Mouse (Mus musculus): ENCODE measurements around the gene Gpx4. TPM values are rescaled to one million over a fixed set of nuclear protein-coding genes. Genes with fewer than 3 reads are reported as not detected.

Gene Gpx4
- polyA plus RNA-seq, 1 experiment from 2014 or later = 532 TPM

GRCm38 (mm10) chr10:80081075-80081474 is 34.1 kb downstream of the Gpx4 start:
- no peak overlapping the region for H3K27ac ChIP-seq
- no peaks in the 10 kb centered on the region for H3K27me3 ChIP-seq
- 84% methylated on average over 3 of the region's 3 CpGs for WGBS

GRCm38 (mm10) chr10:80084817-80085487 is 38.0 kb downstream of the Gpx4 start:
- H3K4me1 ChIP-seq (replicated peaks) = no peaks in the 10 kb centered on the region
- H3K27ac ChIP-seq = no peak overlapping the region
- ATAC-seq = no peak
- no peaks in the 10 kb centered on the region for H3K9me3 ChIP-seq
- no peak overlapping the region; the same call in 1 of the 2 replicates for H3K9ac ChIP-seq (replicated peaks)
- WGBS = 89% methylated on average over 9 of the region's 9 CpGs
- H3K27me3 ChIP-seq = no peaks in the 10 kb centered on the region
- H3K36me3 ChIP-seq = peaks cover 54% of the 10 kb centered on the region
- H3K4me3 ChIP-seq (replicated peaks) = no peak overlapping the region
- no peak overlapping the region for H3K4me2 ChIP-seq (replicated peaks)

More at GRCm38 (mm10) chr10:80081075-80081474, 34.1 kb downstream of the Gpx4 start:
- no peak overlapping the region for H3K4me2 ChIP-seq (replicated peaks)
- no peaks in the 10 kb centered on the region for H3K4me1 ChIP-seq (replicated peaks)
- no peak overlapping the region for H3K4me3 ChIP-seq (replicated peaks)
- H3K9ac ChIP-seq (replicated peaks) = no peak overlapping the region
- H3K9me3 ChIP-seq = no peaks in the 10 kb centered on the region
- ATAC-seq = no peak
- peaks cover 74% of the 10 kb centered on the region for H3K36me3 ChIP-seq

- peaks cover 35% of the 10 kb centered on the region for H3K36me3 ChIP-seq
- H3K9me3 ChIP-seq = no peaks in the 10 kb centered on the region
- H3K4me3 ChIP-seq (replicated peaks) = no peak overlapping the region
- H3K9ac ChIP-seq (replicated peaks) = no peak overlapping the region
- ATAC-seq = no peak
- H3K27me3 ChIP-seq = no peaks in the 10 kb centered on the region
- no peaks in the 10 kb centered on the region for H3K4me1 ChIP-seq (replicated peaks)
- H3K27ac ChIP-seq = no peak overlapping the region
- WGBS = 82% methylated on average over 3 of the region's 3 CpGs
- H3K4me2 ChIP-seq (replicated peaks) = no peak overlapping the region
These were observed 39.9 kb downstream of the Gpx4 start for GRCm38 (mm10) chr10:80086847-80087246.

GRCm38 (mm10) chr10:80087483-80087882 is 40.5 kb downstream of the Gpx4 start:
- Histone ChIP-seq H3K27me3 (no peaks in the 10 kb centered on the region), H3K9me3 (no peaks in the 10 kb centered on the region), H3K9ac (replicated peaks) (no peak overlapping the region), H3K36me3 (peaks cover 29% of the 10 kb centered on the region), H3K27ac (no peak overlapping the region), H3K4me1 (replicated peaks) (no peaks in the 10 kb centered on the region), H3K4me3 (replicated peaks) (no peak overlapping the region), H3K4me2 (replicated peaks) (no peak overlapping the region)
- WGBS = 91% methylated on average over 8 of the region's 8 CpGs
- no peak for ATAC-seq

- H3K36me3 ChIP-seq = peaks cover 13% of the 10 kb centered on the region
- no peaks in the 10 kb centered on the region for H3K27me3 ChIP-seq
- 62% methylated on average over 4 of the region's 4 CpGs for WGBS
- no peaks in the 10 kb centered on the region for H3K9me3 ChIP-seq
- H3K27ac ChIP-seq = no peak overlapping the region
- H3K4me3 ChIP-seq (replicated peaks) = no peak overlapping the region
- no peak overlapping the region for H3K4me2 ChIP-seq (replicated peaks)
- no peak overlapping the region; the same call in 1 of the 2 replicates for H3K9ac ChIP-seq (replicated peaks)
- no peak; the same call in 1 of the 2 replicates for ATAC-seq
- no peaks in the 10 kb centered on the region for H3K4me1 ChIP-seq (replicated peaks)
These were observed 42.2 kb downstream of the Gpx4 start for GRCm38 (mm10) chr10:80089146-80089545.

- Histone ChIP-seq H3K4me1 (replicated peaks) (no peaks in the 10 kb centered on the region), H3K4me2 (replicated peaks) (no peak overlapping the region), H3K9me3 (no peaks in the 10 kb centered on the region), H3K27ac (no peak overlapping the region), H3K4me3 (replicated peaks) (no peak overlapping the region), H3K27me3 (no peaks in the 10 kb centered on the region), H3K9ac (replicated peaks) (no peak overlapping the region), H3K36me3 (no peaks in the 10 kb centered on the region)
- no peak for ATAC-seq
- 91% methylated on average over 6 of the region's 6 CpGs for WGBS
These were observed 44.6 kb downstream of the Gpx4 start for GRCm38 (mm10) chr10:80091527-80091926.

GRCm38 (mm10) chr10:80092690-80093089 is 45.7 kb downstream of the Gpx4 start:
- Histone ChIP-seq H3K4me2 (replicated peaks) (no peak overlapping the region), H3K4me1 (replicated peaks) (peaks cover 6% of the 10 kb centered on the region), H3K27me3 (no peaks in the 10 kb centered on the region), H3K9ac (replicated peaks) (no peak overlapping the region), H3K36me3 (no peaks in the 10 kb centered on the region), H3K4me3 (replicated peaks) (no peak overlapping the region), H3K27ac (no peak overlapping the region), H3K9me3 (no peaks in the 10 kb centered on the region)
- 78% methylated on average over 5 of the region's 5 CpGs for WGBS
- no peak for ATAC-seq

- Histone ChIP-seq H3K27ac (no peak overlapping the region), H3K9me3 (no peaks in the 10 kb centered on the region), H3K9ac (replicated peaks) (no peak overlapping the region), H3K4me2 (replicated peaks) (no peak overlapping the region), H3K27me3 (no peaks in the 10 kb centered on the region), H3K4me1 (replicated peaks) (peaks cover 7% of the 10 kb centered on the region), H3K36me3 (no peaks in the 10 kb centered on the region), H3K4me3 (replicated peaks) (no peak overlapping the region)
- no peak for ATAC-seq
- WGBS = 92% methylated on average over 6 of the region's 6 CpGs
These were observed 47.1 kb downstream of the Gpx4 start for GRCm38 (mm10) chr10:80094085-80094484.

GRCm38 (mm10) chr10:80094684-80095083 is 47.7 kb downstream of the Gpx4 start:
- H3K9me3 ChIP-seq = no peaks in the 10 kb centered on the region
- H3K27ac ChIP-seq = no peak overlapping the region
- no peak overlapping the region for H3K4me2 ChIP-seq (replicated peaks)
- peaks cover 7% of the 10 kb centered on the region for H3K4me1 ChIP-seq (replicated peaks)
- H3K27me3 ChIP-seq = no peaks in the 10 kb centered on the region
- no peaks in the 10 kb centered on the region for H3K36me3 ChIP-seq
- no peak overlapping the region for H3K4me3 ChIP-seq (replicated peaks)
- H3K9ac ChIP-seq (replicated peaks) = no peak overlapping the region
- ATAC-seq = no peak
- WGBS = 92% methylated on average over 3 of the region's 3 CpGs

- Histone ChIP-seq H3K36me3 (no peaks in the 10 kb centered on the region), H3K27ac (no peak overlapping the region), H3K9ac (replicated peaks) (no peak overlapping the region), H3K4me2 (replicated peaks) (no peak overlapping the region), H3K4me1 (replicated peaks) (peaks cover 13% of the 10 kb centered on the region), H3K9me3 (no peaks in the 10 kb centered on the region), H3K4me3 (replicated peaks) (no peak overlapping the region), H3K27me3 (no peaks in the 10 kb centered on the region)
- 87% methylated on average over 5 of the region's 5 CpGs for WGBS
- no peak for ATAC-seq
These were observed 48.6 kb downstream of the Gpx4 start for GRCm38 (mm10) chr10:80095547-80095946.

- no peaks in the 10 kb centered on the region for H3K27me3 ChIP-seq
- peaks cover 28% of the 10 kb centered on the region for H3K4me1 ChIP-seq (replicated peaks)
- no peaks in the 10 kb centered on the region for H3K9me3 ChIP-seq
- WGBS = 35% methylated on average over 5 of the region's 7 CpGs
- no peak overlapping the region for H3K4me3 ChIP-seq (replicated peaks)
- H3K27ac ChIP-seq = no peak overlapping the region
- ATAC-seq = no peak
- 0 out of 2 replicates have a peak overlapping the region, but pooled peaks have one; percentile 23 for H3K9ac ChIP-seq (replicated peaks)
- no peaks in the 10 kb centered on the region for H3K36me3 ChIP-seq
- H3K4me2 ChIP-seq (replicated peaks) = no peak overlapping the region
These were observed 50.3 kb downstream of the Gpx4 start for GRCm38 (mm10) chr10:80097275-80097674.

- H3K9ac ChIP-seq (replicated peaks) = no peak overlapping the region
- WGBS = 88% methylated on average over 5 of the region's 5 CpGs
- no peak for ATAC-seq
- H3K27ac ChIP-seq = no peak overlapping the region
- no peaks in the 10 kb centered on the region for H3K36me3 ChIP-seq
- H3K27me3 ChIP-seq = no peaks in the 10 kb centered on the region
- H3K4me2 ChIP-seq (replicated peaks) = no peak overlapping the region
- peaks cover 34% of the 10 kb centered on the region for H3K4me1 ChIP-seq (replicated peaks)
- H3K9me3 ChIP-seq = no peaks in the 10 kb centered on the region
- no peak overlapping the region for H3K4me3 ChIP-seq (replicated peaks)
These were observed 51.7 kb downstream of the Gpx4 start for GRCm38 (mm10) chr10:80098630-80099029.

- ATAC-seq = no peak
- peak overlapping the region; percentile 92; the same call in 1 of the 2 replicates for H3K4me3 ChIP-seq (replicated peaks)
- H3K9ac ChIP-seq (replicated peaks) = peak overlapping the region; percentile 25; the same call in 1 of the 2 replicates
- H3K27ac ChIP-seq = no peak overlapping the region
- no peaks in the 10 kb centered on the region for H3K27me3 ChIP-seq
- peak overlapping the region; percentile 93; the same call in 1 of the 2 replicates for H3K4me2 ChIP-seq (replicated peaks)
- H3K36me3 ChIP-seq = no peaks in the 10 kb centered on the region
- H3K9me3 ChIP-seq = no peaks in the 10 kb centered on the region
- peaks cover 34% of the 10 kb centered on the region for H3K4me1 ChIP-seq (replicated peaks)
- WGBS = 68% methylated on average over 11 of the region's 11 CpGs
These were observed 54.0 kb downstream of the Gpx4 start for GRCm38 (mm10) chr10:80100982-80101381.

Data from midbrain, embryonic 13.5 days (tissue).